Mouse (Mus musculus): ENCODE data around the gene Tff3. TPM values are rescaled to one million over a fixed set of nuclear protein-coding genes. Genes with fewer than 3 reads are reported as not detected.

The Tff3 gene
- 3,573 and 10,948 TPM in 2 replicates for polyA plus RNA-seq (2012; rRNA removed; ENCODE audit: low replicate concordance)

DNA sequence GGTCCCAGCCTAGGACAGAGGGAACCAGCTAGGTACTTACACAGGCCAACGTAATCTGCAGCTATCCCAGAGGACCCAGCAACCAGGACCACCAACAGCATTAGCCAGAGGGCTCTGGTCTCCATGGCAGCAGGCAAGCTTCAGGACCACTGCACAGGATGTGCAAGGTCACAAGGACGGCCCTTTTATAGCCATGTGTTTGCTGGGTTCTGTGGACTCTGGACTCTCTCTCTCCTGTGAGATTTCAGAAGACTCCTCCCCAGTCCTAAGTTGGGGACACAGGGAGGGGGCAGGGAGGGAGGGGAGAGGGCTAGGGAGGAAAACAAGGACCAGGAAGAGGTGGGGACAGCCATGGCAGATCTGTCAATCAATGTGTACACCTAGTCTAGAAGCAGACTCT, at the start of gene Tff3:
TSS of gene Tff3 (minus strand) at position 195 of the 400 bp plus-strand sequence.

GRCm38 (mm10) chr17:31165127-31165526, 35.7 kb upstream of the Tff3 start, which contains the start of gene Tff1:
Tff1 (minus strand) TSS chr17:31165277.

DNA sequence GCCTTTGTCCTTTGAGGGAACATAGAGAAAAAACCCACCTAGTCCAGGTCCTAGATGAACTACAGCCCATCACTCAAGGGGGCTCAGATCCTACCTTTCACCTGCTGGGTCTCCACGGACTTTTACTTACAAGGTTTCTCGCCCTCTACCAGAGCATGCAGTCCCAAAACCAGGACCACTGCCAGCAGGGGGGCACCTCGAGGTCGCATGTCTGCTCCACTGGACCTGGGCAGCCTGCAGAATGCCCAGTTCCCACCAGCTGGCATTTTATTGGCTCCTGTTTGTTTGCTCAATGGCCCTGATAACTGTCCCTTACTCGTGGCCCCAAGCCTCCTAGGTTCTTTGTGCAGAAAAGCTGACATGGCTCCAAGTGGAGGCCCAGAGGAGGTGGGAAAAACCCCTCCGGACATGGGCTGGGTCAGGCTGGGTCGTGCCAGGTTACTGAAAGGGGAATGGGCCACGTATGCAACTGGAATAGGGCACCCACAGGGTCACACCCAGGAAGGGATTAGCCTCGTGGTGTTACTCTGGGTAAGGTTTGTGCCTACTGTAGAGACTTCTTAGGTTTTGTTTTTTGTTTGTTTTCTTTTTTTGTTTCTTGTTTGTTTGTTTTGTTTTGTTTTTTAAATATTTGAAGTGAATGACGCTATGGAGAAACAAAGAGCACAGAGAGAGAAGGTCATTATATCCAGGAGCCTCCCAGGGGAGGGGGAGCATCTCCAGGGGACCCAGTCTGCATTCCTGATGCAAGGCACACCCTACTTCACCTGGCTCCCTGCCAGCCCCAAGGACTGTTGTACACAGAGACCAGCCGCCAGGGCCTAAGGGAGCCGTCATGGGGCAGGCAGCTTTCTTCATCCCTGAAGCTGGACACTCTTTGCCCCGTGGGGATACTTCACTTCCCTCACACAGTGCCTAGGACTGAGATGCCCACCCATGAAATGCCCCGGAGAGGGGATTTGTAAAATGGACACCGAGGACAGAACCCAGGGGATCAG, 14.9 kb upstream of the Tff3 start, which contains the start of gene Tff2:
TSS of gene Tff2 (minus strand) at position 243 of the 998 bp plus-strand sequence.

Other genes with a start within 250 kb of the Tff3 start
- gene Glp1r, start 227.8 kb downstream of the Tff3 start, polyA plus RNA-seq (2012; rRNA removed; ENCODE audit: low replicate concordance): 0.56 and 32.9 TPM in 2 replicates
- gene Umodl1, start 175.0 kb downstream of the Tff3 start, polyA plus RNA-seq (2012; rRNA removed; ENCODE audit: low replicate concordance): not detected in 2 replicates
- gene Abcg1, start 72.0 kb downstream of the Tff3 start, polyA plus RNA-seq (2012; rRNA removed; ENCODE audit: low replicate concordance): 1.4 and 2.7 TPM in 2 replicates
- gene Tff2, start 14.6 kb upstream of the Tff3 start, polyA plus RNA-seq (2012; rRNA removed; ENCODE audit: low replicate concordance): 27.7 and 11,409 TPM in 2 replicates
- gene Tff1, start 35.6 kb upstream of the Tff3 start, polyA plus RNA-seq (2012; rRNA removed; ENCODE audit: low replicate concordance): 8.8 and 1,755 TPM in 2 replicates
- gene Tmprss3, start 69.3 kb upstream of the Tff3 start, polyA plus RNA-seq (2012; rRNA removed; ENCODE audit: low replicate concordance): 0.34 TPM in 1 of 2 replicates, not detected in the other
- gene Ubash3a, start 78.2 kb upstream of the Tff3 start, polyA plus RNA-seq (2012; rRNA removed; ENCODE audit: low replicate concordance): 0.37 and 0.47 TPM in 2 replicates
- not detected in 2 replicates for gene Rsph1, start 147.7 kb upstream of the Tff3 start, polyA plus RNA-seq (2012; rRNA removed; ENCODE audit: low replicate concordance)
- gene Slc37a1, start 157.1 kb upstream of the Tff3 start, polyA plus RNA-seq (2012; rRNA removed; ENCODE audit: low replicate concordance): 116 and 139 TPM in 2 replicates